9 mouse cellular contexts compared by ENCODE assay signal in genomic region chr2:73596786-73597185, GRCm38 (mm10). TPM values are rescaled to one million over a fixed set of nuclear protein-coding genes. Genes with fewer than 3 reads are reported as not detected.
A peak's percentile ranks its signal among the peaks of the same experiment; 100 is the strongest.
DNase-seq lines count a peak whose midpoint lies in the region; ATAC-seq and TF ChIP-seq lines count a peak whose summit lies in the region.
"Had no signal": no experiment of that assay in that cellular context is flagged by ENCODE, and none has a peak within 500 bp of the region (broad histone marks: within the 10 kb centered on the region; RNA-seq: fewer than 3 reads in every experiment).

No protein-coding gene starts in this region.

- 22% methylated on average over 9 of the region's 9 CpGs for WGBS in forebrain, embryonic 16.5 days
- WGBS in thymus, adult 2 months, result 44% methylated on average over 9 of the region's 9 CpGs

- intact Hi-C loops in left cerebral cortex, postnatal 4 days (cut with DNase I), result no loop called here

- no peak for TF ChIP-seq CTCF in thymus, adult 2 months (IDR thresholded peaks at IDR 0.05; ENCODE audit: borderline replicate concordance, control insufficient read depth, extremely low read depth, insufficient read depth, low read length, poor library complexity)

- no peak overlapping the region for H3K4me3 ChIP-seq in forebrain, embryonic 16.5 days (replicated peaks; ENCODE audit: low read length)
- no peak overlapping the region for H3K4me3 ChIP-seq in thymus, adult 2 months (ENCODE audit: control insufficient read depth, insufficient read depth, low read length)

- peaks cover 5% of the 10 kb centered on the region for H3K4me1 ChIP-seq in forebrain, embryonic 16.5 days (replicated peaks; ENCODE audit: control insufficient read depth, insufficient read depth, low read length)
- no peaks in the 10 kb centered on the region for H3K4me1 ChIP-seq in thymus, adult 2 months (replicated peaks; ENCODE audit: control insufficient read depth, insufficient read depth, low read length)

- DNase-seq in left cerebral cortex, adult 11 months (ENCODE audit: low spot score), result peak; percentile 86
- DNase-seq in left cerebral cortex, postnatal 4 days, result no peak
- peak; percentile 71 for DNase-seq in layer of hippocampus, adult 9-10 months (ENCODE audit: low spot score)
- DNase-seq in lung, postnatal 36 days, result peak; percentile 50
- DNase-seq in thymus, postnatal 0 days (ENCODE audit: low spot score), result no peak
- no peak for DNase-seq in thymus, adult 2 months

- H3K4me2 ChIP-seq in forebrain, embryonic 16.5 days (ENCODE audit: low read length), result peak overlapping the region; percentile 13

- TF ChIP-seq POLR2A in thymus, adult 2 months (IDR thresholded peaks at IDR 0.05; ENCODE audit: control insufficient read depth, extremely low read depth, insufficient read depth, low read length, poor library complexity), result no peak

- ATAC-seq in forebrain, embryonic 16.5 days, result peak; percentile 40; the same call in 1 of the 2 replicates
- ATAC-seq in granulocyte monocyte progenitor cell, adult 5-6 weeks (replicated peaks; ENCODE audit: poor library complexity, severe bottlenecking), result no peak

- H3K27ac ChIP-seq in forebrain, embryonic 16.5 days (ENCODE audit: low read length), result no peak overlapping the region
- H3K27ac ChIP-seq in thymus, adult 2 months (ENCODE audit: control insufficient read depth, insufficient read depth, low read length), result no peak overlapping the region

- no peak overlapping the region for H3K9ac ChIP-seq in forebrain, embryonic 16.5 days (replicated peaks; ENCODE audit: low read depth, low read length)

- no peaks in the 10 kb centered on the region for H3K36me3 ChIP-seq in forebrain, embryonic 16.5 days (ENCODE audit: control insufficient read depth, insufficient read depth)
- no peaks in the 10 kb centered on the region for H3K36me3 ChIP-seq in thymus, adult 2 months (ENCODE audit: control insufficient read depth, insufficient read depth, low read length)

- H3K9me3 ChIP-seq in forebrain, embryonic 16.5 days (ENCODE audit: control insufficient read depth, low read length), result no peaks in the 10 kb centered on the region

- no peaks in the 10 kb centered on the region for H3K27me3 ChIP-seq in forebrain, embryonic 16.5 days (replicated peaks; ENCODE audit: control insufficient read depth, insufficient read depth, low read length)
- H3K27me3 ChIP-seq in thymus, adult 2 months (ENCODE audit: control insufficient read depth, insufficient read depth, low read length), result no peaks in the 10 kb centered on the region

RNA-seq across cellular contexts. Expression of gene Chrna1, which starts 16.6 kb away (rescaled TPM):
- under 1 TPM; 0.08 to 0.12 TPM for total RNA-seq in left cerebral cortex, postnatal 4 days (2021)
- polyA plus RNA-seq in forebrain, embryonic 16.5 days (2015; fragmentation: Nextera tagmentation; extraction: Ambion mirVana), result 0.09 and 0.10 TPM in 2 replicates
- 0.42 and 0.58 TPM in 2 replicates for polyA plus RNA-seq in thymus, postnatal 0 days (2015; fragmentation: Nextera tagmentation; extraction: Ambion mirVana)
- polyA plus RNA-seq in thymus, adult 2 months (2012; rRNA removed), result 0.05 and 0.07 TPM in 2 replicates
- not detected in 2 replicates for total RNA-seq in granulocyte monocyte progenitor cell, adult 5-6 weeks (2014; fragmentation: Nextera tagmentation)
- not detected in 2 replicates for total RNA-seq in granulocyte monocyte progenitor cell, adult 5-6 weeks (2017)
- total RNA-seq: liver, adult 2 months had no signal
- polyA plus RNA-seq: liver, adult 2 months had no signal

Comparison
In these comparisons a context has a peak if more than half of its experiments do, and no peak if none do; other contexts are left out.
1. DNase-seq: peak in left cerebral cortex, adult 11 months (single experiment), layer of hippocampus, adult 9-10 months (single experiment) and lung, postnatal 36 days (single experiment); none in left cerebral cortex, postnatal 4 days (single experiment), thymus, postnatal 0 days (single experiment) and thymus, adult 2 months (single experiment).